Mouse (Mus musculus): ENCODE data around the gene Pcdh18.

DNA sequence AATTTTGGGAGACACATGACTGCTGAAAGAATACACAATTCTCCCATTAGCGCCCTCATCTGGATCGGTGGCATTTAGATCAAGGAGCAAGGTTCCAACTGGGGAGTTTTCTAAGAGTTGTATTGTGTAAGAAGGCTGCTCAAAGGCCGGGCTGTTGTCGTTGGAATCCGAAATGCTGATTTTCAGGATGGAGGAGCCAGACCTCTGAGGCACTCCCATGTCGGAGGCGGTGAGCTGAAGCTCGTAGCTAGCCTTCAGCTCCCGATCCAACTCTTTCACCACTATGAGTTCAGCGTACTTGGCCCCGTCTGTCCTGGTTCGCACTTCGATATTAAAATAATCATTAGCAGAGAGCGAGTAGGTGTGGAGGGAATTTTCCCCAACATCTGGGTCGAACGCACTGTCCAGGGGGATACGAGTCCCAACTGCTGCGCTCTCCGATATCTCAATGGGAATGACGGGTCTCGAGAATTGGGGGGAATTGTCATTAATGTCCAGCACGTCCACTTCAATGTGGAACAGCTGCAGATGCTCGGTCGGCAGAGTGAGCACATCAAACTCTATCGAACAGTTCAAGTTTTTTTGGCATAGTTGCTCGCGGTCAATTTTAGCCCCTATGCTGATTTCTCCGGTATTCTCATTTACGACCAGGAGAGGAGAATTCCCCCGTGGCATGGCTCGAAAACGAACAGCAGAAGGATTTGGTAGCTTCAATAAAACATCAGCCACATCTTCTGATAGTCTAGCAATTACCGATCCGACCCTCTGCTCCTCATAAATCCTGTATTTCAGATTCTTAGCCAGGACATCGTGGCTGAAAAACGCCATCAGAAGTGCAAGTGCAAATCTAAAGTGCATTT lies 909 bp downstream of the Pcdh18 start:
- peak; percentile 60 for TF ChIP-seq CTCF (IDR thresholded peaks at IDR 0.05)
- no peak for TF ChIP-seq EP300 (IDR thresholded peaks at IDR 0.05)

All from lung, postnatal 0 days (tissue).